Mouse (Mus musculus): ENCODE data around the gene Fam198a. TPM values are rescaled to one million over a fixed set of nuclear protein-coding genes. Genes with fewer than 3 reads are reported as not detected.
A peak's percentile ranks its signal among the peaks of the same experiment; 100 is the strongest.

Fam198a gene
- total RNA-seq (2021): 1 to 10 TPM; 3.5 to 4.7 TPM
- long read RNA-seq, experiment 1, partial matches to known transcripts: 1 of 6 reads
- long read RNA-seq, experiment 1, other reads (novel, unspliced or antisense): 0 of 6 reads
- long read RNA-seq, experiment 2, partial matches to known transcripts: 1 of 3 reads
- long read RNA-seq, experiment 2, other reads (novel, unspliced or antisense): 1 of 3 reads

GRCm38 (mm10) chr9:121950418-121951113, at the start of gene Fam198a:
TSS of gene Fam198a (plus strand) at chr9:121950988.
- DNase-seq (ENCODE audit: low spot score in 2 of 2): peak; percentile 52 to 71

GRCm38 (mm10) chr9:121901710-121902700, 48.8 kb upstream of the Fam198a start:
- DNase-seq (ENCODE audit: low spot score in 2 of 2): no peak

- DNase-seq (ENCODE audit: low spot score in 2 of 2): no peak
These were observed 47.1 kb upstream of the Fam198a start for GRCm38 (mm10) chr9:121903476-121904305.

- DNase-seq (ENCODE audit: low spot score in 2 of 2): no peak
These were observed 46.5 kb upstream of the Fam198a start for GRCm38 (mm10) chr9:121904319-121904718.

GRCm38 (mm10) chr9:121904946-121905345, 45.8 kb upstream of the Fam198a start:
- DNase-seq (ENCODE audit: low spot score in 2 of 2): no peak

GRCm38 (mm10) chr9:121905556-121906185, 45.1 kb upstream of the Fam198a start:
- DNase-seq (ENCODE audit: low spot score in 2 of 2): peak in 1 of 2 experiments; percentile 12

- DNase-seq (ENCODE audit: low spot score in 2 of 2): no peak
These were observed 44.3 kb upstream of the Fam198a start for GRCm38 (mm10) chr9:121906456-121906855.

GRCm38 (mm10) chr9:121907356-121908070, 43.3 kb upstream of the Fam198a start:
- no peak for DNase-seq (ENCODE audit: low spot score in 2 of 2)

- DNase-seq (ENCODE audit: low spot score in 2 of 2): no peak
These were observed 42.5 kb upstream of the Fam198a start for GRCm38 (mm10) chr9:121908321-121908720.

- DNase-seq (ENCODE audit: low spot score in 2 of 2): no peak
These were observed 41.2 kb upstream of the Fam198a start for GRCm38 (mm10) chr9:121909635-121910034.

GRCm38 (mm10) chr9:121911196-121911595, 39.6 kb upstream of the Fam198a start:
- DNase-seq (ENCODE audit: low spot score in 2 of 2): no peak

- no peak for DNase-seq (ENCODE audit: low spot score in 2 of 2)
These were observed 38.0 kb upstream of the Fam198a start for GRCm38 (mm10) chr9:121912786-121913185.

- DNase-seq (ENCODE audit: low spot score in 2 of 2): no peak
These were observed 36.5 kb upstream of the Fam198a start for GRCm38 (mm10) chr9:121914226-121914757.

GRCm38 (mm10) chr9:121915056-121915455, 35.7 kb upstream of the Fam198a start:
- DNase-seq (ENCODE audit: low spot score in 2 of 2): no peak

GRCm38 (mm10) chr9:121916102-121916501, 34.7 kb upstream of the Fam198a start, which contains the start of gene Cyp8b1:
TSS of gene Cyp8b1 (minus strand) at chr9:121916305.
- DNase-seq (ENCODE audit: low spot score in 2 of 2): no peak

- DNase-seq (ENCODE audit: low spot score in 2 of 2): no peak
These were observed 31.7 kb upstream of the Fam198a start for GRCm38 (mm10) chr9:121919027-121919501.

- no peak for DNase-seq (ENCODE audit: low spot score in 2 of 2)
These were observed 27.3 kb upstream of the Fam198a start for GRCm38 (mm10) chr9:121923443-121923842.

GRCm38 (mm10) chr9:121923906-121924305, 26.9 kb upstream of the Fam198a start:
- no peak for DNase-seq (ENCODE audit: low spot score in 2 of 2)

Measured in layer of hippocampus, postnatal 14 days (tissue).